Mouse (Mus musculus) bone marrow, adult 2 months (tissue): Measurements from ENCODE around the gene Pon2.

ENCODE experiments used
- CTCF ChIP-seq: fragments of 200-500 bp; IDR thresholded peaks from 2 replicates; pipeline ENCODE4 v1.5.1; 2011; ENCODE audit warnings: low read length, control low read depth; ENCODE audit not compliant: control insufficient read depth, insufficient read depth
- POLR2A ChIP-seq: fragments of 200-500 bp; IDR thresholded peaks from 2 replicates; pipeline ENCODE4 v1.6.1; 2011; ENCODE audit warnings: low read depth, mild to moderate bottlenecking, control low read depth, low read length, borderline replicate concordance; ENCODE audit not compliant: control insufficient read depth

DNA sequence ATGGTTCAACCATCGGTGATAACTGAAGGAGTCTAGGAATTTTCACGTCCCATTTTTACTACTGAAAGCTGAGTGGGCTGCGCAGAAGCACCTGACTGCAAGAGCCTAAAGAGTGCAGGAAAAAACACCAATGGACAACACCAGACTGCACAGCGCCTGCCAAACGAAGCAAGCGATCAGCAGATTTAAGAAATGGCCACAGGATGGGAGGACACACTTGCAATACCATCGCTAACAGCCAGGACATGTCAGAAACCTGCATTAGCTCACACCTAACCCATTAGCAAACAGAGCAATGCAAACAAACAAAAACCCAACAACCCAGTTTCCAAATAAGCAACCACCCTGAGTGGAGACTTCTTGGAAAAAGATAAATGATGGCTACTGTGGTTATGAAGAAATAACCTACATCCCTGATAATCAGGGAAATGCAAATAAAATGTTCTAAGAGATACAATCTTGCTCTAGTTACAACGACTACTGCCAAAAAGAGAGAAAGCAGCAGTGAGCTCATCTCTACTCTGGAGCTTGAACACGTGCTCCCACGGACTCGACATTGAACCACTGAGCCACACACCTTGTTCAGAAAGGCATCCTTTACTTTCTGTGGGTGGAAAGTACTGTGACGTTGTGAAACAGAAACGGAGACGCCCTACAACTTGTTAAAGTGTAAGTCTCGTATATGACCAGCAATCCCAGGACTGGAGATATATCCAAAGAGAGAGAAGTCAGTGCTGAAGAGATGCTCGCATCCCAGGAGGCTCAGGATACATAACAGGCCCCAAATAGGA is 3.4 kb downstream of the Pon2 start:
- no peak for TF ChIP-seq POLR2A
- no peak for TF ChIP-seq CTCF
